Mouse (Mus musculus) cerebellum, postnatal 14 days (tissue): Measurements from ENCODE around the gene Srcap.
"Not testable (repeated sequence)": the region's sequence is repeated elsewhere in the genome, so short reads cannot be mapped to it uniquely, and the experiment has no call there.

ENCODE experiments used
- DNase-seq, 2 experiments: peaks; one replicate each; pipeline ENCODE4 v3.0.0; 2021; ENCODE audit warnings: mixed read lengths in 2 of 2

The Srcap gene

GRCm38 (mm10) chr7:127491846-127492245, 19.9 kb upstream of the Srcap start:
- no peak for DNase-seq

DNA sequence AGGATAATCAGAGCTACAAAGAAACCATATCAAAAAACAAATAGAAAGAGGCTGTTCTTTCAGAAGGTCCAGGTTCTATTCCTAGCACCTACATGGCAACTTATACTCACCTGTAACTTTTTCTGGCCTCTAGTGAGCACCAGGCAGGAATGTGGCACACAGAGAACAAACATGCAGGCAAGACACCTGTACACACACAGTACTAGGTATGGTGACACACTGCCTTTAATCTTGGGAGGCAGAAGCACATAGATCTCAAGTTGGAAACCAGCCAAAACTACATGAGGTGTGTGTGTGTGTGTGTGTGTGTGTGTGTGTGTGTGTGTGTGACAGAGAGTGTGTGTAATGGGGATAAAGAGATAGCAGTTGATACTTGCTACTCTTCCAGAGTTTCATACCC, 17.1 kb upstream of the Srcap start:
- DNase-seq = no peak

GRCm38 (mm10) chr7:127497382-127497781, 14.4 kb upstream of the Srcap start:
- DNase-seq = no peak

DNA sequence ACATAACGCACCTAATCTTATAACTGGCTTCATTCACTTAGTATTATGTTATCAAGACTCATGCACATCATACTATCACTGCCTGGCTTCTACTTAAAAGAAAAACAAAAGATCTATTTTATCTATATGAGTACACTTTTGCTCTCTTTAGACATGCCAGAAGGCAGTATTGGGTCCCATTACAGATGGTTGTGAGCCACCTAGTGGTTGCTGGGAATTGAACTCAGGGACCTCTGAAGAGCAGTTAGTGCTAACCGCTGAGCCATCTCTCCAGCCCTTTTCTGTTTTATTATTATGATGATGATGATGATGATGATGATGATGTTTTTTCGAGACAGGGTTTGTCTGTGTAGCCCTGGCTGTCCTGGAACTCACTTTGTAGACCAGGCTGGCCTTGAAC, 13.4 kb upstream of the Srcap start:
- DNase-seq = peak; percentile 66 to 68

DNA sequence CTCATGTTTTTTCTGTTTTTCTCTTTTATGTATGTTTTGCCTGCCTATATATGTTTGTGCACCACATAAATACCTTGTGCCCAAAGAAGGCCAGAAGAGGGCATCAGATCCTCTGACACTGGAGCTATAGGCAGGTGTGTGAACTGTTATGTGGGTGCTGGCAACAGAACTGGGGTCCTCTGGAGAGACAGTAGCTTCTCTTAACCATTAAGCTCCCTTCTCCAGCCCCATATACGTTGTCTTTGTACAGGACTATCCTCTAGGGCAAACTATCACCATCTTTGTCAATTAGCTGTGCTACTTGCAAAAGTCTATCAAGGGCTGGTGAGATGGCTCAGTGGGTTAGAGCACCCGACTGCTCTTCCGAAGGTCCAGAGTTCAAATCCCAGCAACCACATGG, 3.5 kb upstream of the Srcap start:
- DNase-seq = no peak

GRCm38 (mm10) chr7:127509830-127510229, 2.0 kb upstream of the Srcap start:
- not testable (repeated sequence) for DNase-seq

DNA sequence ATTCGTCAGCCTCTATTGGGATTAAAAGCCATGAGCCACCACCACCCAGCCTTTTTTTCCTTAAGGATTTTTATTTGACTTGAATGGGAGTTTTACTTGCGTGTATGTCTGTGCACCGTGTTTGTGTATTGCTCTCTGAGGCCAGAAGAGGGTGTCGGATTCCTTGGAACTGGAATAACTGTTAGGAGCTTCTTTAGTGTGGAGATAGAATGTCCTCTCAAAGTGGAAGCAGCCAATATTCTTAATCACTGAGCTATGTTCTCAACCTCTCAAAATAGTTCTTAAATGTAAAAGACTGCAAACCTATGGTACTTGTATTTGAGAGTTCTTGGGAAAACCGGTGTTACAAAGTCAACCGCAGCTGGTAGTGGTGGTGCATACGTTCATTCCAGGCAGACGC, 542 bp upstream of the Srcap start:
- peak in 1 of 2 experiments; percentile 44 for DNase-seq

GRCm38 (mm10) chr7:127512231-127513015, 640 bp downstream of the Srcap start:
- DNase-seq = peak; percentile 94 to 95

- no peak for DNase-seq
These were observed 1.2 kb downstream of the Srcap start for GRCm38 (mm10) chr7:127513016-127513390.

GRCm38 (mm10) chr7:127513781-127514180, 2.0 kb downstream of the Srcap start:
- no peak for DNase-seq

DNA sequence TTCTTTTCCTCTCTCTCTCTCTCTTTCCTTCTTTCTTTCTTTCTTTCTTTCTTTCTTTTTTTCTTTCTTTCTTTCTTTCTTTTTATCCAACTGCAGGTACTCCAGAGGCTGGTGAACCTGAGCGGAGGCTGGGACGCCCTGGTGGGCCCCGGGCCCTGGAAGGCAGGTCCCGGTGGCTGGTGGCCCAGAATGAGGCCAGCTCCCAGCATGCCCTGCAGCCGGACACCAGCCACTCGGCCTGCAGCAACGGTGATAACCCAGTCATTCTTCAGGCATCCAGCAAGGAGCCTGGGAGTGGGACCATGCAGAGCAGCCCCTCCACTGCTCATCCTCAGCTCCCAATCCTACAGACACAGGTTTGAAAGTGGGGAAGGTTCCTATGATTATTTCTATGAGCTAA, 4.1 kb downstream of the Srcap start:
- DNase-seq = peak; percentile 23 to 42

DNA sequence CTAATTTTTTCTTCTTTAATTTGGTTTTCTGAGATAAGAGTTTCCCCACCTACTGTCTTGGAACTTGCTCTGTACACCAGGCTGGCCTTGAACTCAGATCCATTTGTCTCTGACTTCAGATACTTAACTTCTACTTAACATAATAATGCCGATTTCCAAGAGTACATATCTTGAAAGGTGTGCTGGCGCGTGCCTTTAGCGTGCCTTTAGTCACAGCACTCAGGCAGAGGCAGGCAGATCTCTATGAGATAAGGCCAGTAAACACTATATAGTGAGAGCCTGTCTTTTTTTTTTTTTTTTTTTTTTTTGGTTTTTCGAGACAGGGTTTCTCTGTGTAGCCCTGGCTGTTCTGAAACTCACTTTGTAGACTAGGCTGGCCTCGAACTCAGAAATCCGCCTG, 4.6 kb downstream of the Srcap start:
- no peak for DNase-seq

DNA sequence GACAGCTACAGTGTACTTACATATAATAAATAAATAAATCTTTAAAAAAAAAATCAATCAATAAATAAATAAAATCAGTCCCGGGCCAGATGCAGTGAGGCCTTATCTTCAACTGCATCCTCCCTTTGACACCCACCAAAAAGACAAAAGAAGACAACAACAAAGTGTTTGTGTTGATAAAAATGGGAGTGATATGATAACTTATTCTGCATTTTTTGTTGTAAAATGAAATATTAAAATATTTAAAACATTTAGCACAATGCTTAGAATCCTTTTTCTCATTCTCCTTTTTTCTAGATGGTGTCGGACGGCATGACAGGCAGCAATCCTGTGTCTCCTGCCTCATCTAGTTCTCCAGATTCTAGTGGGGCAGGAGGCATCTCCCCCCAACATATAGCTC, 7.5 kb downstream of the Srcap start, which contains the start of gene Gm42715:
Gene Gm42715, plus strand, starts transcription at position 301 of the 400 bp plus-strand sequence.
- no peak for DNase-seq

GRCm38 (mm10) chr7:127541671-127542070, 29.9 kb downstream of the Srcap start:
- DNase-seq = peak; percentile 40 to 44

DNA sequence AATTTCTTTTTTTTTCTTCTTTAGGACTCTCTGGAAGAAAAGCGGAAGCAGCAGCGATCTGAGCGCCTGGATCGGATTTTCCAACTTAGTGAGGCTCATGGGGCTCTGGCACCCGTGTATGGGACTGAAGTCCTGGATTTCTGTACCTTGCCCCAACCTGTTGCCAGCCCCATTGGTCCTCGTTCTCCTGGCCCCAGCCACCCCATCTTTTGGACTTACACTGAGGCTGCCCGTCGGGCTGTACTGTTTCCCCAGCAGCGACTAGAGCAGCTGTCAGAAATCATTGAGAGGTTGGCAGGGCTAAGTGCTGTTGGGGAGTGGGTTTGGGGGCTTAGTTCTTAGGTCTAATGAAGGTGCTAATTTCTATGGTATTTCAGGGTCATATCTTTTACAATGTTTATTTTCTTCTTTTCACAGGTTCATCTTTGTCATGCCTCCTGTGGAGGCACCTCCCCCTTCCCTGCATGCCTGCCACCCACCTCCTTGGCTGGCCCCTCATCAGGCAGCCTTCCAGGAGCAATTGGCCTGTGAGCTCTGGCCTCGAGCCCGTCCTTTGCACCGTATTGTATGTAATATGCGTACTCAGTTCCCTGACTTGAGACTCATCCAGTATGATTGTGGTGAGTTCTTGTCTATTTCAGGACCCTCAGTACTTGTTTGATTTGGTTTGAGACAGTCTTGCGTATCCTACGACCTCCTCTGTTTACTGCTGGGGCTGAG, 37.5 kb downstream of the Srcap start:
- DNase-seq = peak; percentile 92 to 95

DNA sequence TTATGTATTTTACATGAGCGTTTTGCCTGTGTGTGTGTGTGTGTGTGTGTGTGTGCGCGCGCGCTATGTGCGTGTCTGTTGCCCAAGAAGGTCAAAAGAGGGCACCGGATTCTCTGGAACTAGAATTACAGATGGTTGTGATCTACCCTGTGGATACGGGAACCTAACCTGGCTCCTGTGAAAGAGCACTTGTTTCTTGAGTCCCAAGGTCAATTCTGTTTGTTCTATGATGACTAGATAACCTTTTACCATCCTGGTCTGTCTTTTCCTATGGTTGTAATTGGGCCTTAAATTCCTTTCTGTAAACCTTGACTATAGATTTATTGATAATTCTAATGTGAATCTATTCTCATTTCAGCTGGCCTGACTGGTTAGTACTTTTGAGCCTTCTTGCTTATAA, 39.8 kb downstream of the Srcap start:
- DNase-seq = no peak

DNA sequence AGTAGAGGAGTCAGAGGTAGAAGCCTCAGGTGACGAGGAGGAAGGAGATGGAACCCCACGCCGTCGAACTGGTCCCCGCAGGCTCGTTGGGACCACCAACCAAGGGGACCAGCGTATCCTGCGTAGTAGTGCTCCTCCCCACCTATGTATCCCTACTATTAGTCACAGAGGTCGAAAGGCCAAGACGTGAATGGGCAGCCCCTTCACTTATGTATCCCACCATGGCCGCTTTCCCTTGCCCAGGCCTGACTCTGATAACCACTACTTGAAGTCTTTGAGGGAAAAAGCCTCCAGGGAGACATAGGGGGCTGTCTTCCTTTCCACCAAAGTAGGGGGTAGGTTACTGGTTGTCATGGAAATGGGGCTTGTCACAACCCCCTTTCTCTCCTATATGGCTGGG, 48.8 kb downstream of the Srcap start:
- DNase-seq = no peak

DNA sequence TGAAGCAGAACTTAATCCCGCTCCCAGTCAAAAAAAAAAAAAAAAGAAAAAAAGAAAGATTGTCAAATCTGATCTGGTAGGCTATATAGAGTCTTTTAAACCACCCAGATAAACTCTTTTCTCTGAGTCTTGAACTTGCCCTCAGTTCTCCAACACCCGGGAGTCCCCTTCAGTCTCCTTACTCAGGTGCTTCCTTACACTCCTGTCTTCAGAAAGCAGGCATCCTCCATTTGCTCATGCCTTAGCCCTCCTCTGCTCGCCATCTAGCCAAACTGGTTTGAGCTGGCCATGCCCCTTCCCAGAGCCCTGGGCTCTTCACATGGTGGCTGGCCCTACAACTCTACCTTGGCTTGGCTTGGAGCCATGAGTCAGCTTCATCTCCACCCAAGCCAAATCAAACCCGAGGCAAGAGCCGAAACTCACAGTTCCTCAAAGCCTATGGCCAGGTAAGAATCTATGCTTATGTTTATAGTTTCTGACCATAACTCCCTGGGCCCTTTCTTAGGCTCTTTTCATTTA, 49.6 kb downstream of the Srcap start, which contains the start of gene Tmem265:
Gene Tmem265, plus strand, starts transcription at position 51 of the 519 bp plus-strand sequence.
- peak; percentile 43 to 56 for DNase-seq

DNA sequence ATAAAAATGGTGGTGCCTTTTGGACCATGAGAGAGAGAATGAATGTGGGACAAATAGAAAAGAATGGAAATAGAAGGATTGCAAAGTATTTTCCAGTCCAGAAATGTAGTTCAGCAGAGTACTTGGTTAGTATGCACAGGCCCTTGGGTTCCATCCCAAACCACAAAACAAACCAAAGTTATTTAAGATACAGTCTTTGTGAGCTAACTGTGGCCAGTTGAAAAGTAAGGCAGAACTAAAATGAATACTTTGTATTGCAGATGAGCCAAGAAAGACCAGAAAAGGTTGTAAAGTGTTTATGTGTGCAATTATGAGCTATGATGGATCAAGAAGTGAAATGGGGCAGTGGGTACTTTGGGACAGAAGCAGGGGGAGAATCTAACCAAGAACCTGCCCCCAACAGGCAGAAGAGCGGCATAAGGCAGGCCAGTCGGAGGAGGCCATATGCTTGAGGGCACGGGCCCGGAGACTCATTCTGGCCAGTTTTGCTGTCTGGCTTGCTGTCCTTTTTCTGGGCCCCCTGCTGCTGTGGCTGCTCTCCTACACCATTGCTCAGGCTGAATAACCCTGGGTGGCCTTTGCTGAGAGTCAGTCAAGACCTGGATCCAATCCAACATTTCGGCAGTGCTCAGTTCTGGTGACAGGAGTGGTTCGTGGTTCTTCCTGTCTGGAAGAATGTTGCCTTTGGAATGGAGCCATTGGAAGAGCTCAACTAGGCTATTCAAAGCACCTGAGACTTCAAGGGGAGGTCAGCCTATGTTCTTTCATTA, 52.8 kb downstream of the Srcap start:
- peak; percentile 96 to 98 for DNase-seq

GRCm38 (mm10) chr7:127572895-127573471, 61.2 kb downstream of the Srcap start, which contains the start of gene Phkg2:
TSS of gene Phkg2 (plus strand) at chr7:127573340.
- DNase-seq = peak; percentile 90 to 91

DNA sequence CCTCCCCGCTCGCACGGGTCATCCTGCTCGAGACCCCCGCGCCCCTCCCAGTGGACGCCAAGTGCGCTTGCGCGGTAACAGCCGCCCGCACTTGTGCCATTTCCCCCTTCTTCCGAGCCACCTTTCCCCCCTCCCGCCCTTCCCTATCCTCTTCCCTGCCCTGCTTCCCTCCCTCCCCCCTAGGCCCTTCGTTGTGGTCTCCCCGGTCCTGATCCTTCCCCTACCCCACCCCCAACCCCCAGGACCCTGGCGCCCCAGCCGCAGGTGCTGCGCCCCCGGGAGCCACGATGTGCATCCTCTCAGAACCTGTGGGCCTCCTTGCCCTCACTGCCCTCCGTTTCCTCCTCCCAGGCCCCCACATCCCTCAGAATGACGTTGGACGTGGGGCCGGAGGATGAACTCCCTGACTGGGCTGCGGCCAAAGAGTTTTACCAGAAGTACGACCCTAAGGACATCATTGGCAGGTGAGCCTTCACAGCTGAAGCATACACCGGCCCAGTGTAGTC, 61.8 kb downstream of the Srcap start:
- DNase-seq = peak; percentile 59 to 70

DNA sequence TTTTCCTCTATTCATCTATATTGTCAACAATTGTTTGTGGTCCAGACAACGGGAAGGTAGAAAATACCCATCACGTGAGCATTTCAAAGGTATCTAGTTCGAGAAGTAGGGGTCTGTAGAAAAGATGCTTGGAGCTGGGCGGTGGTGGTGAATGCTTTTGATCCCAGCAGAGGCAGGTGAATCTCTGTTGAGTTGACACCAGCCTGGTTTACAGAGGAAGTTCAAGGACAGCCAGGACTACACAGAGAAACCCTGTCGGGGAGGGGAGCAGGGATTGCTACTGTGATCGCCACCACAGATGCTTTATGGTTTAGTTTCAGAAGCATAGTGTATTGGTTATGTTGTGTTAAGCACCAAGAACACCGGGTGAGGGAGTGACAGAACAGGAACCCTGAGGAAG, 62.3 kb downstream of the Srcap start:
- no peak for DNase-seq
